Mouse (Mus musculus): ENCODE measurements around the gene Rgl2. TPM values are rescaled to one million over a fixed set of nuclear protein-coding genes. Genes with fewer than 3 reads are reported as not detected.
A peak's percentile ranks its signal among the peaks of the same experiment; 100 is the strongest.

Rgl2 gene
- polyA plus RNA-seq, 1 experiment from 2014 or later: 47.2 TPM

- H3K27ac ChIP-seq (replicated peaks; ENCODE audit: low read depth, low read length): no peak overlapping the region
- no peaks in the 10 kb centered on the region for H3K27me3 ChIP-seq (ENCODE audit: control insufficient read depth, insufficient read depth, low read length)
- peaks cover 16% of the 10 kb centered on the region for H3K36me3 ChIP-seq (ENCODE audit: control insufficient read depth, insufficient read depth, low read length)
- H3K9me3 ChIP-seq (ENCODE audit: control insufficient read depth, low read length): no peaks in the 10 kb centered on the region
- WGBS: 77% methylated on average over 17 of the region's 17 CpGs
- H3K4me3 ChIP-seq (replicated peaks; ENCODE audit: low read depth, low read length): no peak overlapping the region
- H3K4me1 ChIP-seq (ENCODE audit: control insufficient read depth, insufficient read depth, low read length): peaks cover 15% of the 10 kb centered on the region
- no peak overlapping the region for H3K4me2 ChIP-seq (ENCODE audit: low read length)
- no peak overlapping the region for H3K9ac ChIP-seq (replicated peaks; ENCODE audit: low read length)
- ATAC-seq (ENCODE audit: low FRiP score, low TSS enrichment) (no peak), DNase-seq (no peak)
Measured at GRCm38 (mm10) chr17:33926207-33926932, 3.0 kb upstream of the Rgl2 start.

GRCm38 (mm10) chr17:33928251-33928947 lies 944 bp upstream of the Rgl2 start:
- H3K36me3 ChIP-seq (ENCODE audit: control insufficient read depth, insufficient read depth, low read length): peaks cover 27% of the 10 kb centered on the region
- H3K27me3 ChIP-seq (ENCODE audit: control insufficient read depth, insufficient read depth, low read length): no peaks in the 10 kb centered on the region
- ATAC-seq (ENCODE audit: low FRiP score, low TSS enrichment) (no peak), DNase-seq (no peak)
- H3K9ac ChIP-seq (replicated peaks; ENCODE audit: low read length): peak overlapping the region; percentile 91
- no peak overlapping the region for H3K27ac ChIP-seq (replicated peaks; ENCODE audit: low read depth, low read length)
- peak overlapping the region; percentile 99 for H3K4me2 ChIP-seq (ENCODE audit: low read length)
- peak overlapping the region; percentile 79 for H3K4me3 ChIP-seq (replicated peaks; ENCODE audit: low read depth, low read length)
- H3K4me1 ChIP-seq (ENCODE audit: control insufficient read depth, insufficient read depth, low read length): peaks cover 16% of the 10 kb centered on the region
- 67% methylated on average over 21 of the region's 21 CpGs for WGBS
- no peaks in the 10 kb centered on the region for H3K9me3 ChIP-seq (ENCODE audit: control insufficient read depth, low read length)

GRCm38 (mm10) chr17:33930280-33931158 lies 1.2 kb downstream of the Rgl2 start:
- peak; percentile 18 for ATAC-seq (ENCODE audit: low FRiP score, low TSS enrichment)

GRCm38 (mm10) chr17:33931159-33931866 lies 2.0 kb downstream of the Rgl2 start:
- Histone ChIP-seq H3K4me3 (replicated peaks; ENCODE audit: low read depth, low read length) (peak overlapping the region; percentile 79), H3K4me1 (ENCODE audit: control insufficient read depth, insufficient read depth, low read length) (peaks cover 16% of the 10 kb centered on the region), H3K4me2 (ENCODE audit: low read length) (peak overlapping the region; percentile 99), H3K9me3 (ENCODE audit: control insufficient read depth, low read length) (no peaks in the 10 kb centered on the region), H3K9ac (replicated peaks; ENCODE audit: low read length) (peak overlapping the region; percentile 91; the same call in 1 of the 2 replicates), H3K27me3 (ENCODE audit: control insufficient read depth, insufficient read depth, low read length) (no peaks in the 10 kb centered on the region), H3K36me3 (ENCODE audit: control insufficient read depth, insufficient read depth, low read length) (peaks cover 35% of the 10 kb centered on the region), H3K27ac (replicated peaks; ENCODE audit: low read depth, low read length) (no peak overlapping the region)
- ATAC-seq (ENCODE audit: low FRiP score, low TSS enrichment): no peak
- no peak for DNase-seq
- 33% methylated on average over 18 of the region's 18 CpGs for WGBS

More at GRCm38 (mm10) chr17:33930280-33931158, 1.2 kb downstream of the Rgl2 start:
- WGBS: under 1% methylated on average over 45 of the region's 45 CpGs
- Histone ChIP-seq H3K9me3 (ENCODE audit: control insufficient read depth, low read length) (no peaks in the 10 kb centered on the region), H3K4me2 (ENCODE audit: low read length) (peak overlapping the region; percentile 99), H3K9ac (replicated peaks; ENCODE audit: low read length) (peak overlapping the region; percentile 91), H3K4me1 (ENCODE audit: control insufficient read depth, insufficient read depth, low read length) (peaks cover 16% of the 10 kb centered on the region), H3K27me3 (ENCODE audit: control insufficient read depth, insufficient read depth, low read length) (no peaks in the 10 kb centered on the region), H3K27ac (replicated peaks; ENCODE audit: low read depth, low read length) (peak overlapping the region; percentile 92), H3K4me3 (replicated peaks; ENCODE audit: low read depth, low read length) (peak overlapping the region; percentile 79), H3K36me3 (ENCODE audit: control insufficient read depth, insufficient read depth, low read length) (peaks cover 36% of the 10 kb centered on the region)
- peak; percentile 46 for DNase-seq

- Histone ChIP-seq H3K36me3 (ENCODE audit: control insufficient read depth, insufficient read depth, low read length) (peaks cover 35% of the 10 kb centered on the region), H3K27ac (replicated peaks; ENCODE audit: low read depth, low read length) (no peak overlapping the region)
- ATAC-seq (ENCODE audit: low FRiP score, low TSS enrichment): no peak
Measured at GRCm38 (mm10) chr17:33931947-33932346, 2.6 kb downstream of the Rgl2 start.

GRCm38 (mm10) chr17:33932448-33932847 lies 3.1 kb downstream of the Rgl2 start:
- peaks cover 16% of the 10 kb centered on the region for H3K4me1 ChIP-seq (ENCODE audit: control insufficient read depth, insufficient read depth, low read length)
- no peak for ATAC-seq (ENCODE audit: low FRiP score, low TSS enrichment)
- no peak overlapping the region for H3K27ac ChIP-seq (replicated peaks; ENCODE audit: low read depth, low read length)
- H3K4me3 ChIP-seq (replicated peaks; ENCODE audit: low read depth, low read length): no peak overlapping the region
- H3K27me3 ChIP-seq (ENCODE audit: control insufficient read depth, insufficient read depth, low read length): no peaks in the 10 kb centered on the region
- 85% methylated on average over 14 of the region's 14 CpGs for WGBS
- no peak for DNase-seq
- no peak overlapping the region for H3K4me2 ChIP-seq (ENCODE audit: low read length)
- H3K9ac ChIP-seq (replicated peaks; ENCODE audit: low read length): no peak overlapping the region
- H3K9me3 ChIP-seq (ENCODE audit: control insufficient read depth, low read length): no peaks in the 10 kb centered on the region
- peaks cover 40% of the 10 kb centered on the region for H3K36me3 ChIP-seq (ENCODE audit: control insufficient read depth, insufficient read depth, low read length)

More at GRCm38 (mm10) chr17:33931947-33932346, 2.6 kb downstream of the Rgl2 start:
- no peaks in the 10 kb centered on the region for H3K9me3 ChIP-seq (ENCODE audit: control insufficient read depth, low read length)
- no peaks in the 10 kb centered on the region for H3K27me3 ChIP-seq (ENCODE audit: control insufficient read depth, insufficient read depth, low read length)
- peaks cover 16% of the 10 kb centered on the region for H3K4me1 ChIP-seq (ENCODE audit: control insufficient read depth, insufficient read depth, low read length)
- 91% methylated on average over 11 of the region's 11 CpGs for WGBS
- H3K4me3 ChIP-seq (replicated peaks; ENCODE audit: low read depth, low read length): 0 out of 2 replicates have a peak overlapping the region, but pooled peaks have one; percentile 3
- no peak overlapping the region for H3K4me2 ChIP-seq (ENCODE audit: low read length)
- no peak overlapping the region for H3K9ac ChIP-seq (replicated peaks; ENCODE audit: low read length)
- no peak for DNase-seq

- DNase-seq (no peak), ATAC-seq (ENCODE audit: low FRiP score, low TSS enrichment) (no peak)
- peaks cover 16% of the 10 kb centered on the region for H3K4me1 ChIP-seq (ENCODE audit: control insufficient read depth, insufficient read depth, low read length)
- no peak overlapping the region for H3K9ac ChIP-seq (replicated peaks; ENCODE audit: low read length)
- no peak overlapping the region for H3K4me2 ChIP-seq (ENCODE audit: low read length)
- no peak overlapping the region for H3K27ac ChIP-seq (replicated peaks; ENCODE audit: low read depth, low read length)
- peaks cover 41% of the 10 kb centered on the region for H3K36me3 ChIP-seq (ENCODE audit: control insufficient read depth, insufficient read depth, low read length)
- H3K9me3 ChIP-seq (ENCODE audit: control insufficient read depth, low read length): no peaks in the 10 kb centered on the region
- H3K27me3 ChIP-seq (ENCODE audit: control insufficient read depth, insufficient read depth, low read length): no peaks in the 10 kb centered on the region
- no peak overlapping the region for H3K4me3 ChIP-seq (replicated peaks; ENCODE audit: low read depth, low read length)
- 91% methylated on average over 15 of the region's 15 CpGs for WGBS
Measured at GRCm38 (mm10) chr17:33932970-33933369, 3.6 kb downstream of the Rgl2 start.
